8 mouse cellular contexts compared by ENCODE assay signal in genomic region chr3:96595661-96596060, GRCm38 (mm10). TPM values are rescaled to one million over a fixed set of nuclear protein-coding genes. Genes with fewer than 3 reads are reported as not detected.
A peak's percentile ranks its signal among the peaks of the same experiment; 100 is the strongest.
DNase-seq lines count a peak whose midpoint lies in the region; ATAC-seq and TF ChIP-seq lines count a peak whose summit lies in the region.
"Had no signal": no experiment of that assay in that cellular context is flagged by ENCODE, and none has a peak within 500 bp of the region (broad histone marks: within the 10 kb centered on the region; RNA-seq: fewer than 3 reads in every experiment).

No protein-coding gene starts in this region.

- H3K27me3 ChIP-seq in lung, embryonic 14.5 days (ENCODE audit: insufficient read depth, low read length) = peaks cover 34% of the 10 kb centered on the region
- H3K27me3 ChIP-seq in lung, postnatal 0 days (replicated peaks; ENCODE audit: insufficient read depth, low read length) = peaks cover 8% of the 10 kb centered on the region; the same call in 1 of the 2 replicates
- peaks cover 17% of the 10 kb centered on the region for H3K27me3 ChIP-seq in embryonic facial prominence, embryonic 12.5 days

- ATAC-seq in lung, embryonic 14.5 days (ENCODE audit: insufficient read depth) = no peak
- no peak for ATAC-seq in lung, postnatal 0 days
- no peak for ATAC-seq in embryonic facial prominence, embryonic 12.5 days (ENCODE audit: insufficient number of reproducible peaks, insufficient read depth, low FRiP score, low TSS enrichment)

- H3K4me1 ChIP-seq in lung, embryonic 14.5 days (ENCODE audit: insufficient read depth) = peaks cover 8% of the 10 kb centered on the region; the same call in 1 of the 2 replicates
- H3K4me1 ChIP-seq in lung, postnatal 0 days (ENCODE audit: insufficient read depth, low read depth, low read length) = peaks cover 17% of the 10 kb centered on the region
- H3K4me1 ChIP-seq in embryonic facial prominence, embryonic 12.5 days = peaks cover 47% of the 10 kb centered on the region

- H3K4me2 ChIP-seq in lung, embryonic 14.5 days = peak overlapping the region; percentile 97
- no peak overlapping the region for H3K4me2 ChIP-seq in lung, postnatal 0 days (replicated peaks; ENCODE audit: low read depth, low read length)
- peak overlapping the region; percentile 96 for H3K4me2 ChIP-seq in embryonic facial prominence, embryonic 12.5 days (replicated peaks)

- no peak overlapping the region for H3K9ac ChIP-seq in lung, embryonic 14.5 days
- H3K9ac ChIP-seq in lung, postnatal 0 days (replicated peaks; ENCODE audit: low read depth) = no peak overlapping the region
- no peak overlapping the region; the same call in 1 of the 2 replicates for H3K9ac ChIP-seq in embryonic facial prominence, embryonic 12.5 days
- H3K9ac ChIP-seq: liver, embryonic 15.5 days had no signal

- TF ChIP-seq CTCF in lung, embryonic 14.5 days (IDR thresholded peaks at IDR 0.05; ENCODE audit: low read depth) = no peak
- no peak for TF ChIP-seq CTCF in lung, postnatal 0 days (IDR thresholded peaks at IDR 0.05)

- H3K9me3 ChIP-seq in lung, embryonic 14.5 days (ENCODE audit: low read depth, low read length) = no peaks in the 10 kb centered on the region
- no peaks in the 10 kb centered on the region for H3K9me3 ChIP-seq in lung, postnatal 0 days (ENCODE audit: low read length)
- H3K9me3 ChIP-seq in embryonic facial prominence, embryonic 12.5 days = no peaks in the 10 kb centered on the region
- H3K9me3 ChIP-seq: liver, embryonic 15.5 days had no signal

- no peak overlapping the region for H3K27ac ChIP-seq in lung, embryonic 14.5 days (ENCODE audit: low read depth)
- H3K27ac ChIP-seq in lung, postnatal 0 days (ENCODE audit: low read length) = no peak overlapping the region
- no peak overlapping the region for H3K27ac ChIP-seq in embryonic facial prominence, embryonic 12.5 days
- H3K27ac ChIP-seq: liver, embryonic 15.5 days had no signal

- WGBS in lung, embryonic 14.5 days = 23% methylated on average over 6 of the region's 6 CpGs
- 31% methylated on average over 6 of the region's 6 CpGs for WGBS in lung, postnatal 0 days
- WGBS in embryonic facial prominence, embryonic 12.5 days = 24% methylated on average over 6 of the region's 6 CpGs

- TF ChIP-seq EP300 in lung, postnatal 0 days (IDR thresholded peaks at IDR 0.05) = no peak

- H3K4me3 ChIP-seq in lung, embryonic 14.5 days (ENCODE audit: low read depth, low read length) = peak overlapping the region; percentile 50
- H3K4me3 ChIP-seq in lung, postnatal 0 days (ENCODE audit: low read depth, low read length) = no peak overlapping the region
- H3K4me3 ChIP-seq in embryonic facial prominence, embryonic 12.5 days = 0 out of 2 replicates have a peak overlapping the region, but pooled peaks have one; percentile 47

- no peaks in the 10 kb centered on the region for H3K36me3 ChIP-seq in lung, embryonic 14.5 days (ENCODE audit: insufficient read depth)
- H3K36me3 ChIP-seq in lung, postnatal 0 days (ENCODE audit: insufficient read depth, low read length) = no peaks in the 10 kb centered on the region
- H3K36me3 ChIP-seq in embryonic facial prominence, embryonic 12.5 days = no peaks in the 10 kb centered on the region
- H3K36me3 ChIP-seq: liver, embryonic 15.5 days had no signal

- DNase-seq in lung, embryonic 14.5 days = no peak
- DNase-seq in lung, postnatal 0 days (ENCODE audit: low spot score) = no peak
- DNase-seq in induced T-regulatory cell, adult 2 months (ENCODE audit: low read depth) = peak; percentile 28
- DNase-seq in right cerebral cortex, postnatal 10 days (ENCODE audit: low spot score in 2 of 2) = peak; percentile 67 to 81
- no peak for DNase-seq in gastrocnemius, postnatal 10 days
- DNase-seq in urinary bladder, adult 18-20 months (ENCODE audit: low spot score in 2 of 2) = no peak

RNA-seq across cellular contexts. Expression of gene Ankrd34a, which starts 0.8 kb away (rescaled TPM):
- 2.0 and 2.5 TPM in 2 replicates for polyA plus RNA-seq in lung, embryonic 14.5 days (2014; fragmentation: Nextera tagmentation; extraction: Ambion mirVana)
- polyA plus RNA-seq in lung, postnatal 0 days (2015; fragmentation: Nextera tagmentation; extraction: Ambion mirVana) = 0.18 and 0.37 TPM in 2 replicates
- polyA plus RNA-seq in embryonic facial prominence, embryonic 12.5 days (2016; fragmentation: Nextera tagmentation; extraction: Ambion mirVana) = 2.1 and 2.3 TPM in 2 replicates
- 1 to 10 TPM in 1 of 2 experiments, under 1 TPM in 1; 0.96 to 1.9 TPM for total RNA-seq in gastrocnemius, postnatal 10 days (2021)

RNA-seq across cellular contexts. Expression of gene Polr3gl, which starts 1.7 kb away (rescaled TPM):
- polyA plus RNA-seq in lung, embryonic 14.5 days (2014; fragmentation: Nextera tagmentation; extraction: Ambion mirVana) = 17.8 and 22.9 TPM in 2 replicates
- 36.7 and 43.2 TPM in 2 replicates for polyA plus RNA-seq in lung, postnatal 0 days (2015; fragmentation: Nextera tagmentation; extraction: Ambion mirVana)
- polyA plus RNA-seq in embryonic facial prominence, embryonic 12.5 days (2016; fragmentation: Nextera tagmentation; extraction: Ambion mirVana) = 49.8 and 52.1 TPM in 2 replicates
- total RNA-seq in gastrocnemius, postnatal 10 days (2021) = 10 to 100 TPM; 32.1 to 32.7 TPM

RNA-seq across cellular contexts. Expression of gene Lix1l, which starts 5.3 kb away (rescaled TPM):
- polyA plus RNA-seq in lung, embryonic 14.5 days (2014; fragmentation: Nextera tagmentation; extraction: Ambion mirVana) = 7.9 and 8.3 TPM in 2 replicates
- 5.4 TPM in 2 replicates for polyA plus RNA-seq in lung, postnatal 0 days (2015; fragmentation: Nextera tagmentation; extraction: Ambion mirVana)
- polyA plus RNA-seq in embryonic facial prominence, embryonic 12.5 days (2016; fragmentation: Nextera tagmentation; extraction: Ambion mirVana) = 6.8 and 8.1 TPM in 2 replicates
- 10 to 100 TPM; 24.1 to 26.9 TPM for total RNA-seq in gastrocnemius, postnatal 10 days (2021)

RNA-seq across cellular contexts. Expression of gene Gm16253, which starts 18.9 kb away (rescaled TPM):
- polyA plus RNA-seq in lung, embryonic 14.5 days (2014; fragmentation: Nextera tagmentation; extraction: Ambion mirVana) = 0.89 and 1.2 TPM in 2 replicates
- polyA plus RNA-seq in lung, postnatal 0 days (2015; fragmentation: Nextera tagmentation; extraction: Ambion mirVana) = 0.73 and 0.78 TPM in 2 replicates
- 2.1 and 2.4 TPM in 2 replicates for polyA plus RNA-seq in embryonic facial prominence, embryonic 12.5 days (2016; fragmentation: Nextera tagmentation; extraction: Ambion mirVana)
- total RNA-seq in gastrocnemius, postnatal 10 days (2021) = 1 to 10 TPM in 1 of 2 experiments, under 1 TPM in 1; 0.70 to 1.1 TPM

RNA-seq across cellular contexts. Expression of gene Rbm8a, which starts 34.1 kb away (rescaled TPM):
- 163 TPM in 2 replicates for polyA plus RNA-seq in lung, embryonic 14.5 days (2014; fragmentation: Nextera tagmentation; extraction: Ambion mirVana)
- polyA plus RNA-seq in lung, postnatal 0 days (2015; fragmentation: Nextera tagmentation; extraction: Ambion mirVana) = 90.3 and 91.4 TPM in 2 replicates
- polyA plus RNA-seq in embryonic facial prominence, embryonic 12.5 days (2016; fragmentation: Nextera tagmentation; extraction: Ambion mirVana) = 167 and 172 TPM in 2 replicates
- total RNA-seq in gastrocnemius, postnatal 10 days (2021) = 10 to 100 TPM; 57.0 to 65.1 TPM

Comparison
In these comparisons a context has a peak if more than half of its experiments do, and no peak if none do; other contexts are left out.
1. DNase-seq: peak in induced T-regulatory cell, adult 2 months (single experiment) and right cerebral cortex, postnatal 10 days (2 of 2); none in lung, embryonic 14.5 days (single experiment), lung, postnatal 0 days (single experiment), gastrocnemius, postnatal 10 days (single experiment) and urinary bladder, adult 18-20 months (0 of 2).